Mouse (Mus musculus): Measurements from ENCODE around the gene Cntnap1. TPM values are rescaled to one million over a fixed set of nuclear protein-coding genes. Genes with fewer than 3 reads are reported as not detected.

The Cntnap1 gene
- polyA plus RNA-seq, 1 experiment = 0.01 TPM

DNA sequence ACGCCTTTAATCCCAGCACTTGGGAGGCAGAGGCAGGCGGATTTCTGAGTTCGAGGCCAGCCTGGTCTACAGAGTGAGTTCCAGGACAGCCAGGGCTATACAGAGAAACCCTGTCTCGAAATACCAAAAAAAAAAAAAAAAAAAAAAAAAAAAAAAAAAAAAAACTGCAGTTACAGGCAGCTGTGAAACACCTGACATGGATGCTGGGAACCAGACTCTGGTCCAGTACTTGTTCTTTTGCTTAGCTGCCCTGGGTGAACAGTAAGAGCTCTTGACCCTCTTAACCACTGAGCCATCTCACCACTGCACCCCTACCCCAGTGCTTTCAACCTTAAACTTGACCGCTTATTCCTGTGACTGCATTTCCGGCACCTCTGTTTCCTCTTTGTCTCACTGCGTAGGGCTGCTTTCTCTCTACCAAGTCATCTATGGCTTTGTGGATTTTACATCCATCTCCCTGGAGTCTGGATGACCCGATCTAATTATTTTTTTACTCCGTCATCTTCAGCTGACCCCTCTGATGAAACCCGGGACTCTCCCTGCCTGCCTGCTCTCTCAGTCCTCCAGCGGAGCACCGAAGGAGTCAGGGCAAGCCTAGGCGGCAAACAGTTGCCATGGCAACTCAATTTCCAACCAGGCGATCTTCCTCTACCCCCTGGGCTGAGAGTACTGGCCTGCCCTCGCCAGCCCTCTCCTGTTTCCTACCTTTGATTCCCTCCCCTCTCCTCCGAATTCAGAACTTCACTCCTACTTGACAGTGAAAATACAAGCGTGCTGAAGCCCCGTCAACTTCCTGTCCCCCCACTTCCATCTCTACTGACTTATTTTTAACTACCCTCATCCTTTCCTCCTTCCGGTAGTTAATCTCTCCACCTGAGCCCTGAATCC lies 26.7 kb upstream of the Cntnap1 start:
- no peak for TF ChIP-seq GATA1 (IDR thresholded peaks at IDR 0.05; ENCODE audit: low read length)

DNA sequence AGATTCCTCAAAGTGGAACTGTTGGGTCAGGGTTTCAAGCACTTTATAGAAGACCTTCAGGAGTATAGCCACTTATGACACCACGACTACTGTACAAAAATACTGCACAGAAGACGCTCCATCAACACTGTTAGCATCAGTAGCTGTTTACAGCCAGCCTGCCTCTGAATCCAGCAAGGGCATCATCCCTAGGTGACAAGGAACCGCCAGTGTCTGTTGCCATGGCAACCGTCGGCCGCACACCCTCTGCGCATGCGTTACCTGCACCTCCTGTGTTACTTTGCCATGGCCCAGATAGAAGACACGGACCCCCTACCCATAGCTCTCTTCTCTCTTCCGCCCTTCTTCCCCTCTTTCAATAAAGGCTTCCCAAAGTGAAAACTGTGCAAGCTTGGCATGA lies 23.9 kb upstream of the Cntnap1 start:
- TF ChIP-seq GATA1 (IDR thresholded peaks at IDR 0.05; ENCODE audit: low read length) = no peak

GRCm38 (mm10) chr11:101148751-101149150 lies 21.6 kb upstream of the Cntnap1 start:
- no peak for TF ChIP-seq GATA1 (IDR thresholded peaks at IDR 0.05; ENCODE audit: low read length)

- TF ChIP-seq GATA1 (IDR thresholded peaks at IDR 0.05; ENCODE audit: low read length) = no peak
These were observed 20.9 kb upstream of the Cntnap1 start for GRCm38 (mm10) chr11:101149178-101150105.

- no peak for TF ChIP-seq GATA1 (IDR thresholded peaks at IDR 0.05; ENCODE audit: low read length)
These were observed 19.3 kb upstream of the Cntnap1 start for GRCm38 (mm10) chr11:101151063-101151462.

DNA sequence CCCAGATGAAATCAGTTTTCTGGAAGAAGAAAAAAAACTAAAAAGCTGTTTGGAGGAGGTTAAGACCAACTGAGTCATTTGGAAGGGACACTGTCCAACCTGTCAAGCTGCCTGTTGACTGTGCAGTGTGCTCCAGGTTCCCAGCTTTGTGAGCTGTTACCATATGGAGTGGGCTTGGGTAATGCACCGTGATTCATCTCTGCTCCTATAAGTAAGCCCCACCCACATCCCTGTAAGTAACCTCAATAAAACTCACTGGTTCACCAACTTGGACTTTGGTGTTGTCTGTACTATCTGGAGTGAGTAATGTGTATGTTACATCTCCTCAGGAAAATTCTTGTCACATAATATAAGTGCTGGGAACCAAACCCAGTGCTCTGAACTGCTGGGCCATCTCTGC lies 17.5 kb upstream of the Cntnap1 start:
- TF ChIP-seq GATA1 (IDR thresholded peaks at IDR 0.05; ENCODE audit: low read length) = no peak

DNA sequence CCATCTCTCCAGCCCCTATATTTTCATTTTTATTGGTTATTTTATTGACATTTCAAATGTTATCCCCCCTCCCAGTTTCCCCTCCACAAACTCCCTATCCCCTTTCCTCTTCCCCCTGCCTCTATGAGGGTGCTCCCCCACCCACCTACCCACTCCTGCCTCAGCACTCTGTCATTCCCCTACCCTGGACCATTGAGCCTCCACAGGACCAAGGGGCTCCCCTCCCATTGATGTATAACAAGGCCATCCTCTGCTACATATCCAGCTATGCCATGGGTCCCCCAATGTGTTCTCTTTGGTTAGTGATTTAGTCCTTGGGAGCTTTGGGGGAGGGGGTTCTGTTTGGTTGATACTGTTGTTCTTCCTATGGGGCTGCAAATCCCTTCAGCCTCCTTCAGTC lies 15.7 kb upstream of the Cntnap1 start:
- TF ChIP-seq GATA1 (IDR thresholded peaks at IDR 0.05; ENCODE audit: low read length) = no peak

DNA sequence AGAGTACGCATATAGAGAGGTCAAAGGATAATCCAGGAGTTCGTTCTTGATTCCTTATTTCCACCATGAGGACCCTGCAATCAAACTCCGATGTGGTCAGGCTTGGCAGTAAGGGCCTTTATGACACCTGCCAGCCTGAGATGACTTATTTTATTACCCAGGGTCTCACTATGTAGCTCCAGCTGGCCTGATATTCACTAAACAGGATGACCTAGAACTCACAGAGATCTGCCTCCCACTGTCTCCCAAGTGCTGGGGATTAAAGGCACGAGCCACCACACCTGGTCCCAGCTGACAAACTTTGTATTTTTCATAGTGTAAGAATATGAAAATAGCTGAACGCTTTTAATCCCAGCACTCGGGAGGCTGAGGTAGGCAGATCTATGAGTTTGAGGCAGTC lies 15.2 kb upstream of the Cntnap1 start:
- no peak for TF ChIP-seq GATA1 (IDR thresholded peaks at IDR 0.05; ENCODE audit: low read length)

DNA sequence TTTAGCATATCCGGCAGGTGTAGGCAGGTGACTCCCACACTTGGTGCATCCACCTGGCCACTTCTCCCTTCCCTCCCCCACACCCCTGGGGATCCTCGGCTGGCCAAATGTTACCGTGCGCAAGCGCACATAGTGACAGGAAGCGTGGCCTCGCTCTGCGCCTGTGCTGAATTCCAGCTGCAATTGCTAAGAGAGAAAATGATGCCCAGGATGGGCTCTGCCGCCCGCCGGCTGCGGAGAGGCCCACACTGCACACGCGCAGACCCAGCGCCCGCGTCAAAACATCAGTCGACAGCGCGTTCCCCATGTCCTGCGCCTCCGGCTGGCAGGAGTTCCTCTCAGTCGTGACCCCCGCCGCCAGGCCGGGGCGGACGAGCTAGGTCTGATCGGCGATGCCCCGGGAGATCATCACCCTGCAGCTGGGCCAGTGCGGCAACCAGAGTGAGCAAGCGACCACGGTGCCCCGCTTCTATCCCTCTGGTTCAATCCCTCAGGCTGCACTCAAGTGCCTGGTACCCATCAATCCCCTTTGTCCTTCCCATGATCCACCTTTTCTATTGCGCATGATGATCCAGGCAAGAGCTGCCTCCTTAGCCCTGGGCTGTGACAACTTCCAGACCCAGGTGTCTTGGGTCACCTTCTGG lies 14.5 kb upstream of the Cntnap1 start, which contains the start of gene Tubg2:
Gene Tubg2 (plus strand): TSS at position 180 of the 644 bp plus-strand sequence.
- no peak for TF ChIP-seq GATA1 (IDR thresholded peaks at IDR 0.05; ENCODE audit: low read length)

- no peak for TF ChIP-seq GATA1 (IDR thresholded peaks at IDR 0.05; ENCODE audit: low read length)
These were observed 8.8 kb upstream of the Cntnap1 start for GRCm38 (mm10) chr11:101161551-101161950.

DNA sequence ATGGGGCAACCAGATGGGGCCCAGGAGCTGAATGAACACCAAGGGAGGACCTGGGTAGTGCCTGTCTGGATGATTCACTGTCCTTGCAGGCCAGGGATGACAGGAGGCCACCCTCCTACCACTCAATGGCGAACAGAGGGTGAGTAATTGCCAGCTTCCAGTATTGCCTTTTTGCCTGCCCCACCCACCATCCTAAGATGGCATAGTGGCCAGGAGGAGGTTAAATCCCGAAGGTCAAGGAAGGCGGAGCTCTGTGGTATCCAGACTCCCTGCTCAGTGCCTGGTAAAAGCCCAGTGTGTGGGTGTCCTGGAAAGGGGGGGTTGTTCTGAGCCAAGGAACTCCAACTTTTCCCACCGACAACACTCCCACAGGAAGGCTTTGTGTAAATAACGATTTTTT lies 8.0 kb upstream of the Cntnap1 start:
- no peak for TF ChIP-seq GATA1 (IDR thresholded peaks at IDR 0.05; ENCODE audit: low read length)

- no peak for TF ChIP-seq GATA1 (IDR thresholded peaks at IDR 0.05; ENCODE audit: low read length)
These were observed 7.6 kb upstream of the Cntnap1 start for GRCm38 (mm10) chr11:101162772-101163171.

GRCm38 (mm10) chr11:101163476-101164350 lies 6.6 kb upstream of the Cntnap1 start:
- no peak for TF ChIP-seq GATA1 (IDR thresholded peaks at IDR 0.05; ENCODE audit: low read length)

DNA sequence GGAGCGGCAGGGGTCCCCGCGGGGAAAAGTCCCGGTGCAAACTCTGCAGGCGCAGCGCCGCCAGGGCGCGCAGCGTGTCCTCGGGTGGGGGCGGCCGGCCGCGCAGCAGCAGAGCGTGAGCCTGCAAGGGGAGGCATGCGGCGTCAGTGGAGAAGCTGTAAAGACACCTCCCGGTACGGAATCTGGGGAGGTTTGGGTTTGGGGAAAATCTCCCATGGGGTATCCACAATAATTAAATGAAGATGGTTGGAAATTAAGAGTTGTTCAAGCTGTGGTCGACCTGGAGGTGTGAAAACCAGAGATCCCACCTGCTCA lies 6.0 kb upstream of the Cntnap1 start:
- no peak for TF ChIP-seq GATA1 (IDR thresholded peaks at IDR 0.05; ENCODE audit: low read length)

Data from G1E-ER4 (cell line).